Mouse (Mus musculus): ENCODE measurements around the gene Dhrs3.

- no peak for TF ChIP-seq POLR2A (IDR thresholded peaks at IDR 0.05; ENCODE audit: borderline replicate concordance, control insufficient read depth, low read depth, low read length)
- TF ChIP-seq CTCF (IDR thresholded peaks at IDR 0.05; ENCODE audit: control insufficient read depth, insufficient read depth, low read length): no peak
Observed at GRCm38 (mm10) chr4:144956293-144956692, 63.7 kb downstream of the Dhrs3 start.

Data from bone marrow, adult 2 months (tissue).